Comparison of ENCODE assay signal across 11 mouse cellular contexts in the genomic region with DNA sequence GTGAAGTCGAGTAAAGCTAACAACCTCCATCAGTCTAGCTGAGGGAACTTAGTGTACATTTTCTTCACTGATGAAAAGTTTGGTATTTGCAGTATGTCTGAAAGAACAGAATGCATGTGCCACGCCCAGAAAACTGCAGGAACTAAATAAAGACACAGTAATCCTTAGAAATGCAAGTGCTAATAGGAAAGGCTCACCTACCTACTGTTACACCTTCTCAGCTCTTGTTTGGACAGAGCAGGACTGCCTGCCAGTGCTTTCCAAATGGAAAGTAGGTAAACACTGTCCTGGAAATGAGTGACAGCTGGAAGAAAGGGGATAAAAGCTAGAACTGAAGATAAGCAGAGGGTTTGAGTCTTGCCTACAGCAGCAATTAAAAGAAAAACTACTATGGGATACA. TPM values are rescaled to one million over a fixed set of nuclear protein-coding genes. Genes with fewer than 3 reads are reported as not detected.
DNase-seq lines count a peak whose midpoint lies in the region; ATAC-seq and TF ChIP-seq lines count a peak whose summit lies in the region.
"Had no signal": no experiment of that assay in that cellular context is flagged by ENCODE, and none has a peak within 500 bp of the region (broad histone marks: within the 10 kb centered on the region; RNA-seq: fewer than 3 reads in every experiment).

No protein-coding gene starts in this region.

- no peaks in the 10 kb centered on the region for H3K9me3 ChIP-seq in kidney, postnatal 0 days (replicated peaks; ENCODE audit: low read length)
- H3K9me3 ChIP-seq in embryonic facial prominence, embryonic 13.5 days: no peaks in the 10 kb centered on the region
- no peaks in the 10 kb centered on the region for H3K9me3 ChIP-seq in intestine, embryonic 15.5 days
- no peaks in the 10 kb centered on the region for H3K9me3 ChIP-seq in midbrain, embryonic 16.5 days (replicated peaks; ENCODE audit: control insufficient read depth, low read length, poor library complexity, severe bottlenecking)
- H3K9me3 ChIP-seq: G1E had no signal

- DNase-seq in kidney, postnatal 0 days (ENCODE audit: low spot score): no peak
- DNase-seq in kidney, adult 18-20 months: no peak
- no peak for DNase-seq in spleen, adult 18-20 months
- no peak for DNase-seq in cerebellum, postnatal 36 days
- DNase-seq: heart, postnatal 4 days; layer of hippocampus, postnatal 36 days had no signal

- H3K27me3 ChIP-seq in kidney, postnatal 0 days (ENCODE audit: insufficient read depth, low read length): no peaks in the 10 kb centered on the region
- H3K27me3 ChIP-seq in embryonic facial prominence, embryonic 13.5 days: no peaks in the 10 kb centered on the region
- H3K27me3 ChIP-seq in intestine, embryonic 15.5 days (replicated peaks): no peaks in the 10 kb centered on the region
- H3K27me3 ChIP-seq in midbrain, embryonic 16.5 days (ENCODE audit: control insufficient read depth, insufficient read depth, low read depth, low read length): no peaks in the 10 kb centered on the region

- peak overlapping the region; percentile 69 for H3K4me2 ChIP-seq in kidney, postnatal 0 days (ENCODE audit: low read length)
- H3K4me2 ChIP-seq in embryonic facial prominence, embryonic 13.5 days: peak overlapping the region; percentile 63
- peak overlapping the region; percentile 60 for H3K4me2 ChIP-seq in intestine, embryonic 15.5 days (replicated peaks)
- H3K4me2 ChIP-seq in midbrain, embryonic 16.5 days (ENCODE audit: low read length): peak overlapping the region; percentile 63

- ATAC-seq in kidney, postnatal 0 days (replicated peaks; ENCODE audit: low FRiP score, low read depth): no peak
- no peak for ATAC-seq in embryonic facial prominence, embryonic 13.5 days (ENCODE audit: insufficient number of reproducible peaks, insufficient read depth, low FRiP score, low TSS enrichment, low read depth)
- ATAC-seq in intestine, embryonic 15.5 days: no peak
- ATAC-seq in midbrain, embryonic 16.5 days: no peak
- ATAC-seq in granulocyte monocyte progenitor cell, adult 5-6 weeks (replicated peaks; ENCODE audit: poor library complexity, severe bottlenecking): no peak

- H3K9ac ChIP-seq in kidney, postnatal 0 days (ENCODE audit: low read depth, low read length): no peak overlapping the region
- H3K9ac ChIP-seq in embryonic facial prominence, embryonic 13.5 days: no peak overlapping the region
- H3K9ac ChIP-seq in intestine, embryonic 15.5 days: no peak overlapping the region
- 0 out of 2 replicates have a peak overlapping the region, but pooled peaks have one; percentile 43 for H3K9ac ChIP-seq in midbrain, embryonic 16.5 days (ENCODE audit: low read depth, low read length)

- no peak for TF ChIP-seq CTCF in kidney, postnatal 0 days (IDR thresholded peaks at IDR 0.05; ENCODE audit: low read depth)

- no peak overlapping the region for H3K27ac ChIP-seq in kidney, postnatal 0 days
- no peak overlapping the region for H3K27ac ChIP-seq in embryonic facial prominence, embryonic 13.5 days
- H3K27ac ChIP-seq in intestine, embryonic 15.5 days: 0 out of 2 replicates have a peak overlapping the region, but pooled peaks have one; percentile 15
- no peak overlapping the region for H3K27ac ChIP-seq in midbrain, embryonic 16.5 days (ENCODE audit: low read length)

- H3K4me3 ChIP-seq in kidney, postnatal 0 days (replicated peaks; ENCODE audit: low read depth, low read length): no peak overlapping the region
- H3K4me3 ChIP-seq in embryonic facial prominence, embryonic 13.5 days: peak overlapping the region; percentile 87; the same call in 1 of the 2 replicates
- H3K4me3 ChIP-seq in intestine, embryonic 15.5 days (replicated peaks): 0 out of 2 replicates have a peak overlapping the region, but pooled peaks have one; percentile 2
- no peak overlapping the region for H3K4me3 ChIP-seq in midbrain, embryonic 16.5 days (ENCODE audit: low read depth, low read length)

- 82% methylated on average over 2 of the region's 2 CpGs for WGBS in kidney, postnatal 0 days
- WGBS in embryonic facial prominence, embryonic 13.5 days: 69% methylated on average over 2 of the region's 2 CpGs
- 63% methylated on average over 2 of the region's 2 CpGs for WGBS in intestine, embryonic 15.5 days
- WGBS in midbrain, embryonic 16.5 days: 86% methylated on average over 2 of the region's 2 CpGs

- no peaks in the 10 kb centered on the region for H3K36me3 ChIP-seq in kidney, postnatal 0 days (ENCODE audit: insufficient read depth, low read length)
- peaks cover 3% of the 10 kb centered on the region; the same call in 1 of the 2 replicates for H3K36me3 ChIP-seq in embryonic facial prominence, embryonic 13.5 days
- no peaks in the 10 kb centered on the region for H3K36me3 ChIP-seq in intestine, embryonic 15.5 days
- no peaks in the 10 kb centered on the region for H3K36me3 ChIP-seq in midbrain, embryonic 16.5 days (ENCODE audit: control insufficient read depth, insufficient read depth, low read length)

- 0 out of 2 replicates have a peak, but pooled peaks cover 7% of the 10 kb centered on the region for H3K4me1 ChIP-seq in kidney, postnatal 0 days (replicated peaks; ENCODE audit: insufficient read depth, low read length)
- peaks cover 19% of the 10 kb centered on the region for H3K4me1 ChIP-seq in embryonic facial prominence, embryonic 13.5 days
- peaks cover 13% of the 10 kb centered on the region for H3K4me1 ChIP-seq in intestine, embryonic 15.5 days (replicated peaks)
- peaks cover 24% of the 10 kb centered on the region for H3K4me1 ChIP-seq in midbrain, embryonic 16.5 days (ENCODE audit: control insufficient read depth, insufficient read depth, low read length)

RNA-seq across cellular contexts. Expression of gene Stard3nl, which starts 1.9 kb away (rescaled TPM):
- polyA plus RNA-seq in kidney, postnatal 0 days (2015; fragmentation: Nextera tagmentation; extraction: Ambion mirVana): 87.8 and 91.9 TPM in 2 replicates
- 111 and 121 TPM in 2 replicates for polyA plus RNA-seq in embryonic facial prominence, embryonic 13.5 days (2015; fragmentation: Nextera tagmentation; extraction: Ambion mirVana)
- polyA plus RNA-seq in intestine, embryonic 15.5 days (2015; fragmentation: Nextera tagmentation; extraction: Ambion mirVana): 90.0 and 95.1 TPM in 2 replicates
- polyA plus RNA-seq in midbrain, embryonic 16.5 days (2015; fragmentation: Nextera tagmentation; extraction: Ambion mirVana): 223 and 230 TPM in 2 replicates
- 15.9 and 16.0 TPM in 2 replicates for total RNA-seq in granulocyte monocyte progenitor cell, adult 5-6 weeks (2014; fragmentation: Nextera tagmentation)
- total RNA-seq in granulocyte monocyte progenitor cell, adult 5-6 weeks (2017): 17.2 and 23.2 TPM in 2 replicates

Comparison
In these comparisons a context has a peak if more than half of its experiments do, and no peak if none do; other contexts are left out.
1. H3K4me3 ChIP-seq: peak in embryonic facial prominence, embryonic 13.5 days (single experiment) and intestine, embryonic 15.5 days (single experiment); none in kidney, postnatal 0 days (single experiment) and midbrain, embryonic 16.5 days (single experiment).
2. Peak in every context shown above with its lines, with median percentiles within 50 percentile points of each other: H3K4me2 ChIP-seq.